Mouse (Mus musculus) mature B cell (primary cell): ENCODE measurements at regions not wholly inside any gene's neighbourhood (a gene's known extent, or its start where the extent isn't known, plus 50 kb on each side); places are given as distances from the start of the nearest gene placed in this dataset.

Source experiments
- in situ Hi-C: fragments of 300-500 bp; cut with MboI; formaldehyde crosslinking; loops from 2 replicates; pipeline ENCODE4 v1.14.3; 2019

DNA sequence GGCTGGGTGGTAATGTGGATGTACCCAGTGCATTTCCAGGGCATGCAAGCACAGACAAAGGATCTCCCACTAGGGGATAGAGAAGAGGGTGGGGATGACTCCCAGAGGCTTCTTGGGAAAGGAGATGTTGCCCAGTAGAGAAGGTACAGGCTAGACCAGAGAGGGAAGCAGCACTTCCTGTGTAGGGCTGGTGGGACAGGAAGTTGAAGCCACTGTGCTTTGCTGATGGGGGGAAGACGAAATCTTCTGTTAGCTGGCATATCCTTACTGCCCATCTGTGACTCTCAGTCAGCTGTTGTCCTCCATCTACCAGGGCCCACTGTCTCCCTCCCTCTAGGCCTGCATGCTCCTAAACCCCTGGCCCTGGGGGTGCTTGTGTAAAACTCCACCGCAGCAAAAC, 180.2 kb downstream of the Wdr11 start:
- in situ Hi-C loops, result no loop called here

DNA sequence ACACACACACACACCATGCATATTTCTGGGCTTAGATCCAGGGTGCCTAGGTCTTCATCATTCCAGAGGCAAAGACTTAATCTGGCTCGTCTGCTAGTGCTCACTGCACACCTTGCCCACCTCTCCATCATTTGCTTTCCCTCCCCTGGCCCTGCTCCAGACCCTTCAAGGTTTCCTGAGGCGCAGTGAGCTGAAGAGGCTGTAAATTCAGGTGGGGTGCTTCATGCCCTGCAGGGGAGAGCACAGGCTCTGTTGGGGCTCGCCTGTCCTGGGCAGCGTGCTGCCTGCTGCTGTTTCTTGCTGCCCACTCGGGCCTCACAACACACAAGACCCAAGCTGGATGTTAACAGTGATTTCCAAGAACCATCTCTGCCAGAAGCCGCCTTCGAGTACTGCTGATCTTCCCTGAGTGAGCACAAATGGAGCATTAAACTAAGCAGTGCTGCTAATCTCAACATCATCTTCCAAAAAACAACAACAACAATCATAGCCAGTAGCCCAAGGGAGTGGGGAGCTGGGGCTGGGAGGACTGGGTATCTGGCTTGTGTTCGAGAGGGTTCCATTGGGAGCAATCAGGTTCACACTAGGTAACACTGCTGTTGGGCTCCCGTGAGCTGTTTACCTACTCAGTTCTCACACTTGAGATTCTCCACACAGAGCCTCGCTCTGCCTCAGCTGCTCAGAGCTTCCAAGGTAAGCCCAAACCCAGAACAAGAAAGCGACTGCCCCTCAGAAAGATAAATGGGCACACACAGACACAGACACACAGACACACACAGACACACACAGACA, 181.1 kb downstream of the Wdr11 start:
- in situ Hi-C loops, result no loop called here

GRCm38 (mm10) chr7:129774261-129774861, 182.7 kb downstream of the Wdr11 start:
- in situ Hi-C loops, result no loop called here

DNA sequence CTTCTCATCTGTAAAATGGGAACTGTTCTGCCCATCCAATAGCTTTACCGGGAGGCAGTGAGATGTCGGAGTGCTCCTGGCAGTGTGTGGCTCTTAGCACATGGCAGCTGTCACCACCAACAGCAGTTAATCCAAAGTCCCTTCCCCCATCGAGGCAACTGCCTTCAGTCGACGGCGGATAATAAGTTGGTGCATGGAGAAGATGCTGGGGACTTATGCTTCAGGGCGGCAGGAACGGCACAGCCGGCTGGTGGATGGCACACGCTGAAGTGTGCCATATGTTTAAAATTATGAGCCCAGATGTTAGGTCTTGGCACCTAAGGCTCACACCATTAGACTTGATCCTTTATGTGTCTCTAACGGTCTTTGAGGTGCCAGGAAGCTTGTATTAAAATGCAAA, 183.5 kb downstream of the Wdr11 start:
- in situ Hi-C loops, result no loop called here

DNA sequence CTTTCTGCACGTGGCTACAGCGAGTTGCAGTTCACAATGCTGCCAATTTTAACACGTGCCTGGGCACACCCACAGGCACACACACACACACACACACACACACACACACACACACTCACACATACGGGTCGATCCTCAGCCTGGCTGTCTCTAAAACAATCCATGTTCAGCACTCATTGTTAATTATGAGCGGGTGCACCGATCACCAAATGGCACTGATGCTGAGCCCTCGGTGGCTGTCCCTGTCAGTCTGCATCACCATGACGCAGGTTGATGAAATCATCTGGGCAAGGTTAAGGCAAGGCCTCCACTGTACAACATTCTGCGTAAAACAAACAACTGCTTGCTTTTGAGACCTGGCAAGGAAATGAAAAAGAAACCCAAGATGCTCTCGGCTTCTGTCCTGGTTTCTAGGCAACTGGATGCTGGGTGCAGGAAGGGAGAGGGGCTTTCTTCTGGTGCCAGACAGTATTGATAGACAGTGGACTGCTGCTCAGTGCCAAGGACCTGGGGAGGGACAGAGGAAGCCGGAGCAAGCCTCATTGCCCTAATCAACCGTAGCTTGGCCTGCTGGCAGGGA, 187.3 kb downstream of the Wdr11 start:
- in situ Hi-C loops, result no loop called here

GRCm38 (mm10) chr7:129779939-129780338, 188.3 kb downstream of the Wdr11 start:
- in situ Hi-C loops, result no loop called here

GRCm38 (mm10) chr7:129781756-129782155, 190.1 kb downstream of the Wdr11 start:
- in situ Hi-C loops, result no loop called here

DNA sequence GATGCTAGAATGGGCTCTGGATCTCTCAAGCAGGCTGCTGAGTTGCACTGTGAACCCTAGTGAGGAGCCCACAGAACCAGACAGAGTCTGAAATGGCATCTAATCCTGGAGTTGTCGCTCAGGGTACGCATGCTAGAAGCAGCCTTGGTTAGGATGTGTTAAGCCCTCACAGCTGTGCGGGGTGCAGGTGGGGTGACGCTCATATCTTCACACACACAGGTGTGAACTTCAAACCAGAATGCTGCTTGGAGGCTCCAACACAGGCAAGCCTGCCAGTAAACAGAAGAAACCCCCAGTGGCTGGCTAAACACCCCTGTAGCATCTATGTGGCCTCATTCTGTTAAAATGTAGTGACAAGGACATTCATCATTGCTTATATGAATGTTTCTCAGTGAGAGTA, 193.3 kb downstream of the Wdr11 start:
- in situ Hi-C loops, result no loop called here

- in situ Hi-C loops, result no loop called here
These were observed 195.3 kb downstream of the Wdr11 start for GRCm38 (mm10) chr7:129787011-129787410.

DNA sequence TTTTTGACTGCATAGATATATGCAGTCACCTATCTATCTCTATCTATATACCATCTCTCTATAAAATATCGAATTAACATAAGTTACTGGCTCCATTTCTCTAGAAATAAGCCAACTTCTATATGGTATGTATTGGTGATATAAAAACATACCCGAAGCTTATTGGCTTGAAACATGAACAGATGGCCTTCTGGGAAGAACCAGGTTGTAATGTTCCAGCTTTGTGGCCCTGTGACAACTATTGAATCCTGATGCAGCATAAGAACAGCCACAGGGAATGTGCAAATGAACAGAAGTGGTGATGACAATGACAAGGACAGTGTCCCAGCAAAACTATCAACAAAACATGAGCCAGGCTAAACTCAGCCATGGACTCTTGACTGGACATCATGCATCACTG, 196.1 kb downstream of the Wdr11 start:
- in situ Hi-C loops, result no loop called here

- in situ Hi-C loops, result no loop called here
These were observed 197.8 kb downstream of the Wdr11 start for GRCm38 (mm10) chr7:129789461-129789860.

DNA sequence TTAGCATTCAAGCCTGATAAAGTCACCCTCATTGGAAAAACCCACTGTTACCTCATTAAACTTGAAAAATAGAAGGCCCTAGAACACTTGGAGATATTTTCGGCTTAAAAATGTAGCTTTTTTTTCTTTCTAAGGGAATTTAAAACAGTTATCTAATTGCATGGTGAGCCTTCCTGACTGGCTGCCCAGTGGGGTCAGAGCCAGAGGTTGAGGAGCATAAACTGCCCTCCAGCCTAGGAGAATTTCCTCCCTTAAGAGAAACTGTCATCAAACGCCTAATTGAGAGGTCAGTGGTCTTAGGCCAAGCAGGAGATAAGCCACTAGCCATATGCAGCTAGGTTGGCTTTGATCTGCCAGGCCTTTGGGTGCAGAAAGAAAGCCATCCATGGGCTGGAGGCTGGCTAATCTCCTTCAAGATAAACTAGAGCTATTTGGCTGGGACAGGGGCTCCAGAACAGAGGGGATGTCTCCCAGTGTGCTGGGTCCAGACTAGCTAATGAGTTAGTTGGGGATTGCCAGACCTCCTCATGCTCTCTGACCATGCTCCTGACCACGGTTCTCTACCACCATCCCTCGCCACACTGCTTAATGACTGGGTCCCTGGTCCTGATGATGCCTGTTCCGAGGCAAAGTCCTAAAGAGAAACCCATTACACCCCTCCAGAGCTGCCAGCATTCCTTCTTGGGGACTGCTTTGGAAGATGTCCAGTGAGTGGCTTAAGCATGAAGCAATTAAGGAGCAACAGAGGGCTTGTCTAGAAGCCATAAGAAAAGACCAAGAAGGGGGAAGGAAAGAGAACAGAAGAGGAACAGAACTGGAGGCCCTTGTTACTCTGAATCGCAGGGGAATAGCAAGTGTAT, 199.2 kb downstream of the Wdr11 start:
- in situ Hi-C loops, result no loop called here

DNA sequence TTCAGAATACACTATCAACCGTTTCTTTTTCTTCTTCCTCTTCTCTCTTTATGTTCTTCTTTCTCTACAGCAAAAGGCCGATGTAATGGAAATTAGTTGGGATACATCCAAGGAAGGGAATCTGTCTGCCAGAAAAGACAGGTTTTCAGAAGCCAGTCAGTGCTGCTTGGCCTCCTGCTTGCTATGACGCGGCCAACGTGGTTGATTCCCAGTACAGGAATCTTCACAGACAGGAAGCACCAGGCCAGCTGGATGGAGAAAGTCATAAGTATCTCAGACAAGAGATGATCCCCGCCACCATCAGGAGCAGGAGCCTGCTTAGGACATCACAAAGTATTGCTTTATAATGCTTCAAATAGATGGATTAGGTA, 199.8 kb downstream of the Wdr11 start:
- in situ Hi-C loops, result no loop called here

DNA sequence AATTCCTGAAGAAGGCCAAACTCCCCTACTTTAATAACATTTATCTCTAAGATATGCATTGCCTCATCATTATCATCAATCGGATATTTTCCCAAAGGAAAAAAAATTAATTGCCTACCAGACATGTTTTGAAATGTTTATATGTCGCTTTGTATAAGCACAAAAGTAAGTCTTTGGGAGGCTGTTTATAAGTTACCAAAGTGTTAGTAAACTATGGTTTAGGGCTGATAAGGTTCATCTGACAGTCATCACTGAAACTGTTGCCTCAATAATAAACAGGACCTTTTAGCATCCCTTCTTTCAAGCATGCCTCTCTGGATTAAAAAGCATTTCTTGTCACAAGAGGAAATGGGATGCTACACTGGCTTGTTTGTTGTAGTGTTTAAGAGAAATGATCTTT, 202.1 kb downstream of the Wdr11 start:
- in situ Hi-C loops, result no loop called here

GRCm38 (mm10) chr7:129794276-129794675, 202.6 kb downstream of the Wdr11 start:
- in situ Hi-C loops, result no loop called here

DNA sequence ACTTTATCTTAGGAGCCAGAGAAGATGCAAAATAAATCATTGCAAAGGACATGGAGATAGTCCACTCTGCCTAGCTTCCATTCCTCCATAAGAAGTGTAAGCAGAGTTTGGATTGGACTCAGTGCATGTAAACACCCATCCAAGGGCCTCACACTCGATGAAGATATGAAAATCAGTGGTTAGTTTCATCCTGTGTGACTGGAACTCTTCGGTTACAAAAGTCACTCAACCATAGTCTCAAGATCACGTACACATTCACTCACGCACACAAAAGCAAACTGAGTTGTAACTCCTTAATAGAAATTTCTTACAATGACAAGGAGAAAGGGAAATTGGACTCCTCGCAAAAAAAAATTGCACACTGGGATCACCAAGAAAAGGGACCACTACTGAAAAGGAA, 206.9 kb downstream of the Wdr11 start:
- in situ Hi-C loops, result no loop called here

DNA sequence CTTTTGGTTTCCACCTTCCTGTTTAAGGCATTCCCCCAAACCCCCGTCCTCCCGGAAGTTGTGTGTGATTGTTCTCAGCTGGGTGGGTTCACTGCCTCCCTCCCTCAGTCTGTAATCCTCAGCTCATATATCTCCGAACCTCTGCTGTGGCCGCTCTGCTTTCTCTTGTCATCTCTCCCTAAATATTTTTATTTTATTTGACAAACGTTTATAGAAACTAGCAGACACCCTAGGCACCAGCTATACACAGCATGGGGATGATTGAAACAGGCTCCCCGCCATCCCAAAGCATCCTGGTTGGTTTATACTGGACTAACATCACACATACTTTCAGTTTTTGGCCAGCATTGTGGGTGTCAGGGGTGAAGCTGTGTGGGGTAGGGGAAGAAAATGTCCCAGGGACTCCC, 208.8 kb downstream of the Wdr11 start:
- in situ Hi-C loops, result no loop called here

- in situ Hi-C loops, result no loop called here
These were observed 209.8 kb downstream of the Wdr11 start for GRCm38 (mm10) chr7:129801431-129801847.

- in situ Hi-C loops, result no loop called here
These were observed 210.5 kb downstream of the Wdr11 start for GRCm38 (mm10) chr7:129802168-129802567.

GRCm38 (mm10) chr7:129805340-129805739, 213.7 kb downstream of the Wdr11 start:
- in situ Hi-C loops, result no loop called here

DNA sequence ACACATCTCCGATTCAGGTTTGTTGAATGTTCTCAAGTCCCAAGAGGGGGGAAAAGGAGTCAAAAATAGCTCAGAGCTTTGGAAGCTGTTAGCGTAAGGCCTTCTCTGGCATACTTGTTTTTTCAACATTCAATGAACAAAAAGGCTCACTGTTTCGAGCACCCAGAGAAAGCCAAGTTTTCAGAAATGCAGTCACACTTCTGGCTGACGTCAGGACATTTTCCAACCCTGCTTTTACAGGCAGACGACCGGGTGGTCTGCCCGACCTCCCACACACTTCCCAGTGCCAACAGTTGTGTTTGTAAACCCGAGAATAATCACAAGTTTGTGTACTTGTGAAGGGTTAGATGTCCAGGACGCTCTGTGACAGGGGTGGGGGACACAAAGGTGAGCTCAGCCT, 218.5 kb downstream of the Wdr11 start:
- in situ Hi-C loops, result no loop called here

DNA sequence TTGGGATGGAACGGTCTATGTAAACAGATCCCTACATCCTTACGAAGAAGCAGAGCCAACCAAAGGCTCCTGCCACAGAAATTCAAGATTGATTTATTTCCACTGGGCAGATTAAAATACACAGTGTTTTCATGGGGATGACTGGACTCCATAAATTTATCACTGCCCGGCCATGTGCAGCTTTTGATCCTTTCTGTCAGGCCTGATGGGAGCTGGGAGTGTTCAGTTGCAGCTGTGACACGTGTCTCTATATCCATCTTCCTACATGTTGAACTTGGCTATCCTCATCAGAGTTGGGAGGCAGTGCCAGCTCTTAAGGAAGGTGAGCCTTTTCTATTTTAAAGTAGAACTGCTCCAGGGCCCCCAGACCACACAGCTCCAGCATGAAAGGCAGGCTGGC, 218.9 kb downstream of the Wdr11 start:
- in situ Hi-C loops, result no loop called here
